Mouse (Mus musculus) kidney, adult 2 months (tissue): ENCODE measurements around the gene Nmb.

ENCODE experiments used
- CTCF ChIP-seq: fragments of 200-500 bp; conservative IDR thresholded peaks from 2 replicates; pipeline ENCODE4 v1.5.1; 2011; ENCODE audit warnings: low read depth, mild to moderate bottlenecking, control low read depth, low read length, moderate library complexity, mixed read lengths; ENCODE audit not compliant: insufficient read depth, insufficient read length
- POLR2A ChIP-seq: fragments of 200-500 bp; IDR thresholded peaks from one replicate; pipeline ENCODE4 v1.6.1; 2011; ENCODE audit warnings: low read depth, low read length, control low read depth

DNA sequence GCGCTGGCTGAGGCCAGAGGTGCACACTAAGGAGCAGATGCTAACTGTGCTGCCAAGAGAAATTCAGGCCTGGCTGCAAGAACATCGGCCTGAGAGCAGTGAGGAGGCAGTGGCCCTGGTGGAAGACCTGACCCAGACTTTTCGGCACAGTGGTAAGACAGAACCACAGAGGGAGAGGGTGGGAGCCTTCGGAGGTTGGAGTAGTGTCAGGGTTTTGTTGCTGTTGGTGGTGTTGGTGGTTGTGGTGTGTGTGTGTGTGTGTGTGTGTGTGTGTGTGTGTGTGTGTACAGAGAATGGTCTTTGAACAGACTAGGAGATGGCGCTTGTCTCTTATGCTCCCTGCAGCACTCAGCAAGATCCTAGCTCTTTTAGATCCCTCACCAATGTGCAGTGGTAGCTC, 41.4 kb downstream of the Nmb start:
- TF ChIP-seq CTCF (no peak), POLR2A (no peak)
